Mouse (Mus musculus): Measurements from ENCODE around the gene Kifc5b.
"Not testable (repeated sequence)": the region's sequence is repeated elsewhere in the genome, so short reads cannot be mapped to it uniquely, and the experiment has no call there.

Gene Kifc5b

DNA sequence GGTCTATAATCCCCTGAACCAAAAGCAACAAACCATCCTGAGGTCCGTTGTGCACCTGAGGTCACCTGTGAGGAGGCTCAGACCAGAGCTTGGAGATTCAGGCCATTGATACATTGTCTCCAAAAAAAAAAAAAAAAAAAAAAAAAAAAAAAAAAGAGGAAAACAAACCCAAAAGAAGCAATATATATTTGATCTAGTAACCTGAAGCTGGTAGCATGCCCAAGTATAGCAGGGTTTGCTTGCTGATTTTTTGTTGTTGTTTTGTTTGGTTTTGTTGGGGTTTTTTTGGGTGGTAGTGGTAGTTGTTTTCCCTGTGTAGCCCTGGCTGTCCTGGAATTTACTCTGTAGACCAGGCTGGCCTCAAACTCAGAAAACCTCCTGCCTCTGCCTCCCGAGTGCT lies 1.5 kb downstream of the Kifc5b start:
- DNase-seq (ENCODE audit: low read depth, low spot score) = no peak

DNA sequence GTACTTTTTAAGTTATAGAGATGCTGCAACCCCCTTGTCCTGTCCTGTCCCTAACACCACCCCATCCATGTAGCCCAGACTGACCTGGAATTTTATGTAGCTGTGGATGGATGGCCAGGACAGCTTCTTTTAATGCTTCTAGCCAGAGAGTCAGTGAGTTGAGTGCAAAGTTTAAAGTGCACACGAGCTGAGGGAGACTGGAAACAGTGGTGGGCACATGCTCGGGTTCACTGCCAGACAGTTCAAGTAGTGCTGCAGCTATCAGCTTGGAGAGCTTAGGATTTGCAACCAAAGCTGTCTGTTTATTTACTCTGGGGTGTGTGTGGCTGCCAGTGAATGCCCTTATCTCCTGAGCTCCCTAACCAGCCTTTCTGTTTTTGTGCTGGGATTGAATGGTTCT lies 2.6 kb downstream of the Kifc5b start:
- DNase-seq (ENCODE audit: low read depth, low spot score) = not testable (repeated sequence)

DNA sequence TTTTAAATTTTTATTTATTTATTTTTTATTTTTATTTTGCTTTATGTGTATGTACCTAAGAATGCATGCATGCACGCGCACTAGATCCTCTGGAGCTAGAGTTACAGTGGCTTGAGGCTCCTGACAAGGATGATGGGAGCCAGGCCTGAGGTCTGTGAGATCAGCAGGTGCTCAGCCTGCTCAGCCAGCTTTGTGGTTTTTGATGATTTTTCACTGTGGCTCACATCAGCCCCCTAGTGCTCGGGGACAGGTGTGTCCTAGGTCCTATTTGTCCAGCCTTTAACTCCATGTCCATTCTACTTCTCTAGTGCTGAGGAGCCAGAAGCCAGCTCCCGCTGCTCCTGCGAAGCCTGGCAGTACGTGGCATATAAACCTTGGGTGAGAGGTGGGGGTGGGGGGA lies 5.5 kb downstream of the Kifc5b start:
- DNase-seq (ENCODE audit: low read depth, low spot score) = not testable (repeated sequence)

- DNase-seq (ENCODE audit: low read depth, low spot score) = not testable (repeated sequence)
Measured at GRCm38 (mm10) chr17:26925414-26925813, 8.5 kb downstream of the Kifc5b start.

- peak; percentile 47 for DNase-seq (ENCODE audit: low read depth, low spot score)
Measured at GRCm38 (mm10) chr17:26931795-26932194, 14.9 kb downstream of the Kifc5b start.

GRCm38 (mm10) chr17:26932839-26933398 lies 16.0 kb downstream of the Kifc5b start, which contains the start of gene Phf1:
Phf1 (plus strand) TSS chr17:26933052.
- DNase-seq (ENCODE audit: low read depth, low spot score) = peak; percentile 98

DNA sequence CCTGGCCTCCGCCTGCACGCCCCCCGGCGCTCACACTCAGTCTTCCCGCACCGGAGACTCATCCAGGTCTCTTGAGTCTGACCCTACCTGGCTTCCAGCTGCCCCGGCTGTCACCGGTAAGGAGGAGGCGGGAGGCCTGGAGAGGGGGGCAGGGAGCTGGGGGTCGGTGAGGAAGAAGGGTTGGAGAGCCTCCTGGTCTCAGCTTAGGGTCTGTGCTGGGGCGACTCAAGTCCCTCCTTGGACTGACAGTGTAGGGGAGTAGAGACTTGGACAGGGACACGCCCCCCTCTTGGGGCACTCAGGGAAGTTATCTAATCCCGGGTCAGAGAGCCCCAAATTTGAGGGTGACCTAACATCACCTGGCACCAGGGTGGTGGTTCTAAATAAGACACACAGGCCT lies 16.5 kb downstream of the Kifc5b start:
- DNase-seq (ENCODE audit: low read depth, low spot score) = no peak

DNA sequence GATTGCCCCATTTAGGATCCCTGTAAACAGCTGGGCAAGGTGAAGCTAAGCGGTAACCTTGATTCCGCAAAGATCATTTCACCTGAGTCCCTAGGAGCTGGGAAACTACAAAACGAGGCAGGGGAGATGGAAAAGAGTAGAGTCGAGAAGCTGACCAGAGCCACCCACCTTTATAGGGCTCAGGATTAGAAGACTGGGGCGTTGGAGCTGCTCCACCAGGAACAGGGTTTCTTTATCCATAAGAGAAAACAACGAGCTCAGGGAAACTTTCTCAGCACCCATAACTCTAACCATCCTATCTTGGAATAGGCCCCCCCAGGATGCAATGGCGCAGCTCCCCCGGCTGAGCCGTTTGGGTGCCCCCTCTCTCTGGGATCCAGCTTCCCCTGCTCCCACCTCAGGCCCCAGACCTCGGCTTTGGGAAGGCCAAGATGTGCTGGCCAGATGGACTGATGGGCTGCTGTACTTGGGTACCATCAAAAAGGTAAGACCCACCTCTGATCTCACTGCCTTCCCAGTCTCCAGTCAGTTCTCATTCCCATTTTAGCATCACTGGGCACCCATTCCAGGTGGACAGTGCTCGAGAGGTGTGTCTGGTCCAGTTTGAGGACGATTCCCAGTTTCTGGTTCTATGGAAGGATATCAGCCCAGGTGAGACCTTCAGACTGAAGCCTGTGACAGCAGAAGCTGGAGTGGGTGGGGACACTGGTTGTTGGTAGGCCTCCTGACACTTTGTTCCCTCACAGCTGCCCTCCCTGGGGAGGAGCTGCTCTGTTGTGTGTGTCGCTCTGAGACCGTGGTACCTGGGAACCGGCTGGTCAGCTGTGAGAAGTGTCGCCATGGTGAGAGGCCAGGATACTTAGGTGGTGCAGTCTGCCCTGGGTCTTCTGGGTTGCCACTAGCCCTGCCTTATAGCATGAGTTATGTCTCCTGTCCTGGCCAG lies 17.3 kb downstream of the Kifc5b start:
- no peak for DNase-seq (ENCODE audit: low read depth, low spot score)

GRCm38 (mm10) chr17:26935027-26935426 lies 18.1 kb downstream of the Kifc5b start:
- no peak for DNase-seq (ENCODE audit: low read depth, low spot score)

GRCm38 (mm10) chr17:26936453-26936852 lies 19.6 kb downstream of the Kifc5b start:
- DNase-seq (ENCODE audit: low read depth, low spot score) = no peak

DNA sequence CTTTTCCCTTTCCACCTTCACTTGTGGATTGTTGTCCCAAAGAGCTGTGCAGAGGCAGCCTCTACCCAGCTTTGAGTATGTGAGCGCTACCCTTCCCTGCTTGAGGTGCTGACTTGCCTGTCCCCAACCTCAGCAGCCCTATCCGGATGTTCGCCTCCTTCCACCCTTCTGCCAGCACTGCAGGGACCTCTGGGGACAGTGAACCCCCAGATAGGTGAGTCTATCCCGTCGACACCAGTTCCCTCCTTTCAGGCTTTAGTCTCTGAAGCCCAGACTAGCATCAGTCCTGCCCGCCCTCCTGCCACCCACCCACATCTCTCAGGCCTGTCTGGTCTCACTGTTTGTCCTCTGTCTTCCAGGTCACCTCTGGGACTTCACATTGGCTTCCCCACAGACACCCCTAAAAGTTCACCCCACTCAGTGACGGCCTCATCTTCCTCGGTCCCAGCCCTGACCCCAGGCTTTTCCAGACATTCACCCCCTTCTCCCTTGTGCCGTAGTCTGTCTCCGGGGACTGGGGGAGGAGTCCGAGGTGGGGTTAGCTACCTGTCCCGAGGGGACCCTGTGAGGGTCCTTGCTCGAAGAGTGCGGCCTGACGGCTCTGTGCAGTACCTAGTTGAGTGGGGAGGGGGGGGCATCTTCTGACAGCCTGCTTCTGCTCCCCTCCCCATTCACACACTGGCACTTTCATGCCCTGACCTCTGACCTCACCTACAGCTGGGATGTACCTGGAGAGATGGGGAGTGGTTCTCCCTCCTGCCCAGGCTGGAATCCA lies 20.2 kb downstream of the Kifc5b start:
- DNase-seq (ENCODE audit: low read depth, low spot score) = no peak

DNA sequence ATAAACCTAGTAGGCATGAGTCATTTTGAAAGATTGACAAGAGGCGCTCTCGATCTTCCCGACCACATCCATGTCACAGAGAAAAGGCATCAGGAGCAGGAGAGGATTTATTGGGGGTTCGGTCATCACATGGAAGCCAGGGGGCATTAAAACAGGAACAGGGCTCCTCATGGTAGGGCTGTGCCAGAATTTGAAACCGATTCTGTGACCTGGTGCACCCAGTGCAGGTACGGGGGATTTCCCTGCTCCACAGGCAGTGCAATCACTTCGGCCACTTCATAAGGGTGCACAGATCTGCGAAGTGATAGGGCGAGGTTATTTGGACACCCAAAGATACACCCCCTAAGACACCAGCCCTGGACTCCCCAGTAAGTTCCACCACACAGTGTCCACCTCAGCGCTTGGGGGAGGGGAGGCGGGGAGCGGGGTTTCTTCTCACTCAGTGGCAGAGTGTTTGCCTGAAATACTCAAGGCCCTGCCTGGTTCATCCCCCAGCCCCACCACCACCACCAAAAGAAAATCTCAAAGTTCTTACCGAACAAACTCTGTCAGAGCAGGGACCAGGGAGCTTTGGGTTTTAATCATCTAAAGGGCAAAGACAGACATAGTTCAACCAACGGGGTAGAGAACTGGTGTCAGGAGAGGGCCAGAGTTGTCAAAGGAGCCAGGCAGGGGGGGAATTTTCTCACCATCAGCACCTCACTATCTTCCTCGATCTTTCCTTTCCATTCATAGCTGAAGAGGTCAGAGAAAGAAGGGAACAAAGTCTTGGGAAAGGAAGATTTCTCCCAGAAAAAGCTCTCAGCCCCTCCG lies 21.2 kb downstream of the Kifc5b start:
- no peak for DNase-seq (ENCODE audit: low read depth, low spot score)

- DNase-seq (ENCODE audit: low read depth, low spot score) = no peak
Measured at GRCm38 (mm10) chr17:26938731-26939130, 21.8 kb downstream of the Kifc5b start.

DNA sequence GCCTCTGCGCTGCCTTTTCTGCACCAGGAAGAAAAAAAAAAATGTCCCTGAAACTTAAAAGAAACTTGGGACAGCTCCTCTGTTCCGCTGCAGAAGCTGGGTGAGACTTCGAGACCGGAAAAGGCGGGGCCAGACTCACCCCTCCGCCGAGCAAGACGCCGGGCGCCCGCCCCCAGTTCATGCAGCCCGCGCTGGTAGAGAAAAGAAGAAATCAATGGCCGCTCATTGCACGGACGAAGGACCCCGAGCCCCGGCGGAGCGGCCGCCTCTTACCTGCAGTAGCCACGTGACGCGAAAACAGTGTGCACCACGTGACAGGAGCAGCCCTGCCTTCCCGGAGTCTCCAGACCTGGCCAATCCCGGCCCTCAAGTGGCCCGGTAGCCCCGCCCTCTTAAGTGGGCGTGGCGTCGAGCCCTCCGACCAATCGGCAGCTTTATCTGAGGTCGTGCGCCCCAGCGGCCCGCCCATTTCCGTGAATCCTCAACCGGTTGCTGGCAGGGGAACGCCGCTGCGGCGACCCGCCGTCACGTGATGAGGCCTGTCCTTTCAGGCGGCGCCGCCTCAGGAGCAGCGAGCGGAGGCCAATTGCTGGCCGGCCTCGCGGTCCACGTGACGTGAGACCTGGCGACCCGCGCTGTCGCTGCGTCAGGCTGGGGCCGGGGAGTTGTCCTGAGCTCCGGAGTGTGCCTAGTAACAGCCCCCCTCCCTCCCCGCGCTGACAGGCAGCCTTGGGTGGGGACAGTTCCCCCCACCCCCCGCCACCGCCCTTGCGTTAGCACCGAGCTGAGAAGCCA lies 22.5 kb downstream of the Kifc5b start, which contains the start of gene Cuta:
Gene Cuta, minus strand, starts transcription at position 392 of the 795 bp plus-strand sequence.
- peak; percentile 100 for DNase-seq (ENCODE audit: low read depth, low spot score)

DNA sequence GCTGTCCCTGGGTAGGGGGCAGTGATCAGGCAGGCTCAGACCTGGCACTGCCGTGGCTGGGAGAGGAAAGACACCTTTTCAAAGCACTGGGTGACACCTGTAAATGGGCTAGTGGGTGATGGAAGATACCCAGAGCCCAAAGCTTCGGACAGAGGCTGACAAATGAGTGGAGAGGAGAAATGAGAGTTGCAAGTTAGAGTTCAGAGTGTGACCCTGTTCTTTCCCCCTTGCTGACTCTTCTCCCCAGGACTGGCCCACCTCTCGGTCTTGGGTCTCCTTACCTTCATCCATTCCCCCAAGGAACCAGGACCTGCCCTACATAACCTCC lies 23.0 kb downstream of the Kifc5b start:
- no peak for DNase-seq (ENCODE audit: low read depth, low spot score)

GRCm38 (mm10) chr17:26941031-26941789 lies 24.3 kb downstream of the Kifc5b start, which contains the start of gene Syngap1:
Syngap1 (plus strand) TSS chr17:26941253.
- DNase-seq (ENCODE audit: low read depth, low spot score) = peak; percentile 36

- no peak for DNase-seq (ENCODE audit: low read depth, low spot score)
Measured at GRCm38 (mm10) chr17:26941841-26942570, 25.1 kb downstream of the Kifc5b start.

DNA sequence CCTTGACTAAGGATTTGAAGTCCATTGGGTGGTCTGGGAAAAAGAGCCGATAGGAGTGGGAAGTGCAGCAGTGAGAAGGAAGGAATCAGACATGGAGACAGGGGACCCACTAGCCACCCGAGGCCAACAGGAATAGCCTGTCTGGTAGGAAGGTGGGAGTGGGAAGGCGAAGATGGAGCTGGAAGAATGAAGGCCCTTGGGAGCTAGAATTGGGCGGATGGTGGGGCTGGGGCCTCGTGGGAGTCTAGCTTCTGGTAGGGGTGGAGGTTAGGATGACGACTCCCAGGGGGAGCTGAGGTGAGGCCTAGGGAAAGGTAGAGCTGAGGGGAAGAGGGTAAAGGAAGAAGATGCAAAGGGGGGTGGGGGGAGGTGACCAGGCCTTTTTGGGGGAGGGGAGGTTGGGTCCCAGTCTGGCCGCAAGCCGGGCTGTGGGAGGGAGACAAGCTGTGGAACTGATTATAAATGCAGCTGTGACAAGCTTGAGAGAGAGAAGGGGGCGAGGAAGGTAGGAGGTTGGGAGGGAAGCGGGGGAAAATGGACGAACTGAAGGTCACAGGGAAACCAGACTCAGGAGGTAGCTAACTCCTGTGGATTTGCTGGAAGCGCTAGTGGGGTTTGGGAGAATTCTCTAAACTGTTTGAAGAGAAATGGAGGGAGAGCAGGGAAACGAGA lies 29.1 kb downstream of the Kifc5b start:
- no peak for DNase-seq (ENCODE audit: low read depth, low spot score)
